Mouse (Mus musculus) left cerebral cortex, adult 2 months (tissue): Measurements from ENCODE around the gene Ngly1. TPM values are rescaled to one million over a fixed set of nuclear protein-coding genes. Genes with fewer than 3 reads are reported as not detected.
A peak's percentile ranks its signal among the peaks of the same experiment; 100 is the strongest.

Experiments used
- DNase-seq, 2 experiments: peaks; one replicate each; pipeline ENCODE4 v3.0.0; 2021 to 2022; ENCODE audit warnings: low spot score in 2 of 2, mixed read lengths in 1 of 2; ENCODE audit errors: extremely low spot score in 1 of 2
- H3K27ac ChIP-seq: fragments of 200-600 bp; 2 replicates; pipeline ENCODE4 v1.8.1; 2022
- H3K4me3 ChIP-seq: fragments of 200-600 bp; 2 replicates; pipeline ENCODE4 v1.8.1; 2022
- CTCF ChIP-seq: fragments of 200-600 bp; IDR thresholded peaks from 2 replicates; pipeline ENCODE4 v1.8.1; 2022; ENCODE audit warnings: antibody characterized with exemption, mild to moderate bottlenecking, moderate library complexity
- intact Hi-C: fragments of 180-260 bp; cut with DNase I; formaldehyde crosslinking; loops from one replicate; pipeline ENCODE4 v1.15.1; 2025
- total RNA-seq, 2 experiments: library from RNA; stranded (reverse); gene quantifications; 2 replicates each; pipeline ENCODE4 v1.2.3; 2021

The Ngly1 gene
- total RNA-seq, 2 experiments from 2014 or later, result 26.9 to 28.8 TPM

- DNase-seq, result no peak
- no peak overlapping the region; the same call in 1 of the 2 replicates for H3K27ac ChIP-seq
- no peak overlapping the region for H3K4me3 ChIP-seq
- no peak for TF ChIP-seq CTCF
- intact Hi-C loops, result no loop called here
Observed at GRCm38 (mm10) chr14:16313936-16314521, 64.9 kb downstream of the Ngly1 start.

GRCm38 (mm10) chr14:16314842-16315241 is 65.8 kb downstream of the Ngly1 start:
- Histone ChIP-seq H3K27ac (no peak overlapping the region), H3K4me3 (no peak overlapping the region)
- DNase-seq, result no peak
- no peak for TF ChIP-seq CTCF
- intact Hi-C loops, result loop anchor here (5.0 kb wide), 1 partner anchor 47 kb away; no protein-coding TSS in a partner anchor

GRCm38 (mm10) chr14:16316715-16317114 is 67.6 kb downstream of the Ngly1 start:
- H3K4me3 ChIP-seq, result no peak overlapping the region
- no peak for TF ChIP-seq CTCF
- intact Hi-C loops, result loop anchor here (5.0 kb wide), 1 partner anchor 46 kb away; no protein-coding TSS in a partner anchor
- no peak for DNase-seq
- H3K27ac ChIP-seq, result no peak overlapping the region

- Histone ChIP-seq H3K4me3 (no peak overlapping the region), H3K27ac (no peak overlapping the region)
- intact Hi-C loops, result loop anchor here (5.0 kb wide), 1 partner anchor 42 kb away; no protein-coding TSS in a partner anchor
- no peak for TF ChIP-seq CTCF
- no peak for DNase-seq
Observed at GRCm38 (mm10) chr14:16319818-16320217, 70.7 kb downstream of the Ngly1 start.

- Histone ChIP-seq H3K4me3 (no peak overlapping the region), H3K27ac (no peak overlapping the region)
- no peak for DNase-seq
- no peak for TF ChIP-seq CTCF
- intact Hi-C loops, result no loop called here
Observed at GRCm38 (mm10) chr14:16324394-16324793, 75.3 kb downstream of the Ngly1 start.

- DNase-seq, result no peak
- intact Hi-C loops, result no loop called here
- TF ChIP-seq CTCF, result peak; percentile 20
- Histone ChIP-seq H3K27ac (no peak overlapping the region), H3K4me3 (no peak overlapping the region)
Observed at GRCm38 (mm10) chr14:16325208-16325607, 76.1 kb downstream of the Ngly1 start.

- intact Hi-C loops, result no loop called here
- no peak overlapping the region for H3K4me3 ChIP-seq
- TF ChIP-seq CTCF, result no peak
- DNase-seq, result no peak
- no peak overlapping the region for H3K27ac ChIP-seq
Observed at GRCm38 (mm10) chr14:16328531-16328930, 79.5 kb downstream of the Ngly1 start.

GRCm38 (mm10) chr14:16328959-16329480 is 79.9 kb downstream of the Ngly1 start:
- no peak overlapping the region for H3K4me3 ChIP-seq
- no peak overlapping the region for H3K27ac ChIP-seq
- intact Hi-C loops, result no loop called here
- DNase-seq, result no peak
- TF ChIP-seq CTCF, result no peak

GRCm38 (mm10) chr14:16329756-16330155 is 80.7 kb downstream of the Ngly1 start:
- TF ChIP-seq CTCF, result no peak
- no peak for DNase-seq
- intact Hi-C loops, result no loop called here
- Histone ChIP-seq H3K4me3 (no peak overlapping the region), H3K27ac (no peak overlapping the region)

GRCm38 (mm10) chr14:16334260-16334659 is 85.2 kb downstream of the Ngly1 start:
- DNase-seq, result no peak
- TF ChIP-seq CTCF, result no peak
- intact Hi-C loops, result no loop called here
- Histone ChIP-seq H3K4me3 (no peak overlapping the region), H3K27ac (no peak overlapping the region)

- no peak overlapping the region for H3K27ac ChIP-seq
- TF ChIP-seq CTCF, result no peak
- intact Hi-C loops, result no loop called here
- no peak for DNase-seq
- no peak overlapping the region for H3K4me3 ChIP-seq
Observed at GRCm38 (mm10) chr14:16335835-16336417, 86.8 kb downstream of the Ngly1 start.

GRCm38 (mm10) chr14:16347505-16347904 is 98.4 kb downstream of the Ngly1 start:
- DNase-seq, result no peak
- Histone ChIP-seq H3K27ac (no peak overlapping the region), H3K4me3 (no peak overlapping the region)
- no peak for TF ChIP-seq CTCF
- intact Hi-C loops, result no loop called here
